Mouse (Mus musculus) erythroblast, embryonic 14.5 days (primary cell): ENCODE results near the gene Sdk1. TPM values are rescaled to one million over a fixed set of nuclear protein-coding genes. Genes with fewer than 3 reads are reported as not detected.
"Not testable (repeated sequence)": the region's sequence is repeated elsewhere in the genome, so short reads cannot be mapped to it uniquely, and the experiment has no call there.

Experiments
- H3K27me3 ChIP-seq: 2 replicates; pipeline ENCODE4 v1.6.1; 2012; ENCODE audit warnings: inconsistent platforms; ENCODE audit not compliant: control insufficient read depth
- H3K36me3 ChIP-seq: 2 replicates; pipeline ENCODE4 v1.6.1; 2012; ENCODE audit warnings: mild to moderate bottlenecking, inconsistent platforms; ENCODE audit not compliant: control insufficient read depth
- H3K4me1 ChIP-seq: 2 replicates; pipeline ENCODE4 v1.6.1; 2012; ENCODE audit warnings: inconsistent platforms; ENCODE audit not compliant: control insufficient read depth
- H3K4me3 ChIP-seq: replicated peaks from 2 replicates; pipeline ENCODE3; 2012; ENCODE audit warnings: moderate library complexity, mild to moderate bottlenecking, inconsistent platforms
- H3K9me3 ChIP-seq: 2 replicates; pipeline ENCODE4 v1.6.1; 2012; ENCODE audit warnings: low read length, inconsistent platforms, mixed read lengths; ENCODE audit not compliant: control insufficient read depth
- GATA1 ChIP-seq: IDR thresholded peaks from 2 replicates; pipeline ENCODE4 v1.6.1; 2012; ENCODE audit warnings: low read length, inconsistent platforms, mixed read lengths
- TAL1 ChIP-seq: IDR thresholded peaks from 3 replicates; pipeline ENCODE4 v1.6.1; 2012; ENCODE audit warnings: low read length, inconsistent platforms, mixed read lengths
- polyA plus RNA-seq: library from polyadenylated mRNA; stranded (reverse); fragments of >175 nt; gene quantifications from 2 replicates; pipeline ENCODE4 v1.2.3, GENCODE M21; 2012

The Sdk1 gene
- polyA plus RNA-seq, 1 experiment: not detected

GRCm38 (mm10) chr5:141625401-141625800, 384.1 kb downstream of the Sdk1 start:
- Histone ChIP-seq H3K36me3 (no peaks in the 10 kb centered on the region), H3K4me3 (no peak overlapping the region), H3K27me3 (no peaks in the 10 kb centered on the region), H3K4me1 (no peaks in the 10 kb centered on the region), H3K9me3 (peaks cover 40% of the 10 kb centered on the region)
- TF ChIP-seq GATA1 (no peak), TAL1 (no peak)

GRCm38 (mm10) chr5:141631641-141632040, 390.4 kb downstream of the Sdk1 start:
- Histone ChIP-seq H3K36me3 (no peaks in the 10 kb centered on the region), H3K27me3 (no peaks in the 10 kb centered on the region), H3K4me3 (no peak overlapping the region), H3K9me3 (peaks cover 27% of the 10 kb centered on the region), H3K4me1 (no peaks in the 10 kb centered on the region)
- TF ChIP-seq GATA1 (no peak), TAL1 (no peak)

- Histone ChIP-seq H3K4me3 (no peak overlapping the region), H3K9me3 (peaks cover 26% of the 10 kb centered on the region), H3K4me1 (no peaks in the 10 kb centered on the region), H3K27me3 (no peaks in the 10 kb centered on the region), H3K36me3 (no peaks in the 10 kb centered on the region)
- TF ChIP-seq GATA1: no peak
- TF ChIP-seq TAL1: no peak
Measured at GRCm38 (mm10) chr5:141633271-141633670, 392.0 kb downstream of the Sdk1 start.

- Histone ChIP-seq H3K36me3 (no peaks in the 10 kb centered on the region), H3K4me1 (no peaks in the 10 kb centered on the region), H3K9me3 (peaks cover 31% of the 10 kb centered on the region), H3K27me3 (no peaks in the 10 kb centered on the region), H3K4me3 (no peak overlapping the region)
- no peak for TF ChIP-seq GATA1
- TF ChIP-seq TAL1: no peak
Measured at GRCm38 (mm10) chr5:141636406-141636805, 395.1 kb downstream of the Sdk1 start.

GRCm38 (mm10) chr5:141637054-141637453, 395.8 kb downstream of the Sdk1 start:
- not testable (repeated sequence) for H3K4me3 ChIP-seq, H3K36me3 ChIP-seq, H3K27me3 ChIP-seq, H3K4me1 ChIP-seq
- peaks cover 31% of the 10 kb centered on the region for H3K9me3 ChIP-seq

GRCm38 (mm10) chr5:141645671-141646070, 404.4 kb downstream of the Sdk1 start:
- H3K36me3 ChIP-seq: no peaks in the 10 kb centered on the region
- no peak overlapping the region for H3K4me3 ChIP-seq
- H3K27me3 ChIP-seq: no peaks in the 10 kb centered on the region
- TF ChIP-seq TAL1 (no peak), GATA1 (no peak)
- H3K4me1 ChIP-seq: no peaks in the 10 kb centered on the region
- H3K9me3 ChIP-seq: peaks cover 13% of the 10 kb centered on the region

- Histone ChIP-seq H3K9me3 (peaks cover 13% of the 10 kb centered on the region), H3K36me3 (no peaks in the 10 kb centered on the region), H3K4me1 (no peaks in the 10 kb centered on the region), H3K27me3 (no peaks in the 10 kb centered on the region), H3K4me3 (no peak overlapping the region)
- TF ChIP-seq GATA1: no peak
- TF ChIP-seq TAL1: no peak
Measured at GRCm38 (mm10) chr5:141646621-141647020, 405.3 kb downstream of the Sdk1 start.

GRCm38 (mm10) chr5:141649831-141650375, 408.6 kb downstream of the Sdk1 start:
- TF ChIP-seq GATA1: no peak
- no peak for TF ChIP-seq TAL1
- Histone ChIP-seq H3K27me3 (no peaks in the 10 kb centered on the region), H3K36me3 (no peaks in the 10 kb centered on the region), H3K9me3 (no peaks in the 10 kb centered on the region), H3K4me1 (no peaks in the 10 kb centered on the region), H3K4me3 (no peak overlapping the region)

GRCm38 (mm10) chr5:141651690-141652377, 410.5 kb downstream of the Sdk1 start:
- Histone ChIP-seq H3K27me3 (no peaks in the 10 kb centered on the region), H3K36me3 (no peaks in the 10 kb centered on the region), H3K9me3 (no peaks in the 10 kb centered on the region), H3K4me3 (no peak overlapping the region), H3K4me1 (no peaks in the 10 kb centered on the region)
- TF ChIP-seq TAL1 (no peak), GATA1 (no peak)

GRCm38 (mm10) chr5:141676371-141676770, 435.1 kb downstream of the Sdk1 start:
- TF ChIP-seq TAL1 (no peak), GATA1 (no peak)
- no peak overlapping the region for H3K4me3 ChIP-seq
- H3K9me3 ChIP-seq: peaks cover 30% of the 10 kb centered on the region
- H3K27me3 ChIP-seq: no peaks in the 10 kb centered on the region
- H3K36me3 ChIP-seq: no peaks in the 10 kb centered on the region
- H3K4me1 ChIP-seq: no peaks in the 10 kb centered on the region
